Mouse (Mus musculus) CH12.LX (cell line): ENCODE data around the gene Mnd1. TPM values are rescaled to one million over a fixed set of nuclear protein-coding genes. Genes with fewer than 3 reads are reported as not detected.
A peak's percentile ranks its signal among the peaks of the same experiment; 100 is the strongest.

ENCODE experiments used
- DNase-seq: peaks from one replicate; pipeline ENCODE4 v3.0.0-alpha.2; 2013; ENCODE audit errors: extremely low read depth
- H3K27ac ChIP-seq: 2 replicates; pipeline ENCODE4 v1.5.1; 2012; ENCODE audit warnings: low read depth, mild to moderate bottlenecking, control low read depth, moderate library complexity; ENCODE audit not compliant: insufficient read depth
- H3K27me3 ChIP-seq: replicated peaks from 2 replicates; pipeline ENCODE3; 2012; ENCODE audit warnings: inconsistent platforms
- H3K36me3 ChIP-seq, 2 experiments: replicated peaks in 1 of 2; 2 replicates each; pipeline versions ENCODE3 to v1.6.1; 2012; ENCODE audit warnings: inconsistent platforms in 1 of 2, low read length in 1 of 2, mild to moderate bottlenecking in 1 of 2, mixed read lengths in 1 of 2, moderate library complexity in 1 of 2; ENCODE audit not compliant: control insufficient read depth in 1 of 2, insufficient read depth in 1 of 2
- H3K4me1 ChIP-seq, 2 experiments: 2 replicates each; pipeline ENCODE4 v1.6.1; 2012; ENCODE audit warnings: inconsistent platforms in 1 of 2, moderate library complexity in 1 of 2; ENCODE audit not compliant: insufficient read depth in 2 of 2, control insufficient read depth in 1 of 2
- H3K4me2 ChIP-seq: 2 replicates; pipeline ENCODE4 v1.6.1; 2012; ENCODE audit warnings: low read depth, mild to moderate bottlenecking, control low read depth; ENCODE audit not compliant: poor library complexity, insufficient read depth, severe bottlenecking
- H3K4me3 ChIP-seq, 3 experiments: fragments of 150-350 bp in 1 of 3; sonication (generic) in 1 of 3; replicated peaks in 1 of 3; 2 replicates each; pipeline versions ENCODE3 to v1.5.1; 2011 to 2012; ENCODE audit warnings: low read depth in 2 of 3, low read length in 2 of 3, mild to moderate bottlenecking in 2 of 3, moderate library complexity in 2 of 3, control low read depth in 1 of 3, improper control_type of control experiment in 1 of 3, inconsistent platforms in 1 of 3, mixed read lengths in 1 of 3; ENCODE audit not compliant: poor library complexity in 1 of 3
- H3K79me2 ChIP-seq: replicated peaks from 2 replicates; pipeline ENCODE4 v1.6.1; 2012; ENCODE audit warnings: mild to moderate bottlenecking, moderate library complexity; ENCODE audit not compliant: control insufficient read depth, poor library complexity, insufficient read depth, severe bottlenecking; ENCODE audit errors: extremely low read depth
- H3K9ac ChIP-seq: 2 replicates; pipeline ENCODE4 v1.6.1; 2012; ENCODE audit warnings: low read depth, mild to moderate bottlenecking, control low read depth, moderate library complexity; ENCODE audit not compliant: insufficient read depth
- H3K9me3 ChIP-seq: replicated peaks from 2 replicates; pipeline ENCODE3; 2012; ENCODE audit warnings: low read length, inconsistent platforms, mixed read lengths
- CHD2 ChIP-seq: IDR thresholded peaks from 2 replicates; pipeline ENCODE4 v1.6.1; 2011; ENCODE audit warnings: low read length, improper control_type of control experiment
- CTCF ChIP-seq, 2 experiments: IDR thresholded peaks in 1 of 2; conservative IDR thresholded peaks in 1 of 2; 2 replicates each; pipeline ENCODE4 v1.5.1; 2011 to 2012; ENCODE audit warnings: low read depth in 2 of 2, low read length in 2 of 2, improper control_type of control experiment in 1 of 2, inconsistent platforms in 1 of 2, mild to moderate bottlenecking in 1 of 2, moderate library complexity in 1 of 2
- ELF1 ChIP-seq: IDR thresholded peaks from 2 replicates; pipeline ENCODE4 v1.6.1; 2014; ENCODE audit warnings: low read depth, mild to moderate bottlenecking, inconsistent platforms, low read length, improper control_type of control experiment
- ETS1 ChIP-seq: conservative IDR thresholded peaks from 2 replicates; pipeline ENCODE4 v1.6.1; 2012; ENCODE audit warnings: low read depth, mild to moderate bottlenecking, inconsistent platforms, low read length, improper control_type of control experiment, moderate library complexity
- JUN ChIP-seq: IDR thresholded peaks from 2 replicates; pipeline ENCODE4 v1.6.1; 2011; ENCODE audit warnings: low read depth, mild to moderate bottlenecking, low read length, improper control_type of control experiment, moderate library complexity; ENCODE audit not compliant: insufficient read depth
- MAX ChIP-seq: IDR thresholded peaks from 2 replicates; pipeline ENCODE4 v1.6.1; 2011; ENCODE audit warnings: low read length, improper control_type of control experiment
- NELFE ChIP-seq: IDR thresholded peaks from 2 replicates; pipeline ENCODE4 v1.6.1; 2011; ENCODE audit warnings: low read depth, low read length, improper control_type of control experiment
- NRF1 ChIP-seq: IDR thresholded peaks from 2 replicates; pipeline ENCODE4 v1.6.1; 2014; ENCODE audit warnings: low read depth, mild to moderate bottlenecking, inconsistent platforms, low read length, improper control_type of control experiment, moderate library complexity
- POLR2A ChIP-seq: IDR thresholded peaks from 2 replicates; pipeline ENCODE4 v1.6.1; 2011; ENCODE audit warnings: low read depth, mild to moderate bottlenecking, improper control_type of control experiment, low read length
- TBP ChIP-seq: conservative IDR thresholded peaks from 2 replicates; pipeline ENCODE4 v1.6.1; 2011; ENCODE audit warnings: low read depth, low read length, improper control_type of control experiment
- TCF12 ChIP-seq: IDR thresholded peaks from 2 replicates; pipeline ENCODE4 v1.6.1; 2014; ENCODE audit warnings: low read depth, mild to moderate bottlenecking, inconsistent platforms, low read length, improper control_type of control experiment
- USF2 ChIP-seq: conservative IDR thresholded peaks from 2 replicates; pipeline ENCODE4 v1.6.1; 2011; ENCODE audit warnings: low read depth, low read length, improper control_type of control experiment
- ZC3H11A ChIP-seq: IDR thresholded peaks from 2 replicates; pipeline ENCODE4 v1.6.1; 2012; ENCODE audit warnings: low read depth, mild to moderate bottlenecking, inconsistent platforms, low read length, improper control_type of control experiment
- ZKSCAN1 ChIP-seq: IDR thresholded peaks from 2 replicates; pipeline ENCODE4 v1.6.1; 2012; ENCODE audit warnings: low read depth, inconsistent platforms, low read length, improper control_type of control experiment, borderline replicate concordance
- ZMIZ1 ChIP-seq: IDR thresholded peaks from 2 replicates; pipeline ENCODE4 v1.6.1; 2012; ENCODE audit warnings: low read depth, mild to moderate bottlenecking, inconsistent platforms, low read length, improper control_type of control experiment
- ZNF384 ChIP-seq: IDR thresholded peaks from 2 replicates; pipeline ENCODE4 v1.6.1; 2012; ENCODE audit warnings: low read depth, low read length, improper control_type of control experiment, inconsistent platforms
- dilution Hi-C: fragments of 300-500 bp; cut with MboI; formaldehyde crosslinking; loops from 2 replicates; pipeline ENCODE4 v1.14.3; 2020; ENCODE audit warnings: low sequenced_read_pairs; ENCODE audit not compliant: extremely low pct_unique_long_range_greater_than_20kb, extremely low pct_ligation_motif_present
- in situ Hi-C: fragments of 300-500 bp; cut with MboI; formaldehyde crosslinking; loops from 3 replicates; pipeline ENCODE4 v1.14.3; 2019; ENCODE audit warnings: low sequenced_read_pairs, low pct_ligation_motif_present, low pct_unique_long_range_greater_than_20kb, mixed read lengths
- polyA plus RNA-seq: library from polyadenylated mRNA; unstranded; fragments of >175 nt; gene quantifications from 2 replicates; pipeline ENCODE4 v1.2.1, GENCODE M21; 2012; ENCODE audit warnings: low read depth; ENCODE audit not compliant: insufficient read length
- total RNA-seq, 2 experiments: library from RNA; depleted of rRNA; stranded (reverse); fragments of 300-350 nt in 1 of 2; fragments of >200 nt in 1 of 2; gene quantifications; 2 replicates each; pipeline ENCODE4 v1.2.3; 2012 to 2014

Gene Mnd1
- total and polyA plus RNA-seq, 3 experiments, result 14.2 to 23.1 (median 19.0) TPM

GRCm38 (mm10) chr3:84155146-84155545, 440 bp downstream of the Mnd1 start:
- Histone ChIP-seq H3K4me1 (peaks cover 4 to 43% of the 10 kb centered on the region in 2 experiments; a peak in 3 of 4 replicates), H3K79me2 (peaks cover 3% of the 10 kb centered on the region), H3K4me2 (peak overlapping the region; percentile 74), H3K36me3 (peaks cover 0 to 12% of the 10 kb centered on the region in 2 experiments), H3K9ac (peak overlapping the region; percentile 86), H3K9me3 (peaks cover 5% of the 10 kb centered on the region), H3K27me3 (no peaks in the 10 kb centered on the region), H3K27ac (peak overlapping the region; percentile 62), H3K4me3 (peak overlapping the region; percentile 48 to 74 (median 73))
- dilution Hi-C loops (no loop called here), in situ Hi-C loops (loop anchor here (25.0 kb wide), 1 partner anchor 382 kb away; no protein-coding TSS in a partner anchor)
- DNase-seq, result peak; percentile 72
- TF ChIP-seq NRF1, result peak; percentile 79
- no peak for TF ChIP-seq TBP
- peak; percentile 69; the same call in 1 of the 2 replicates for TF ChIP-seq CHD2
- no peak for TF ChIP-seq ELF1
- no peak for TF ChIP-seq ZMIZ1

DNA sequence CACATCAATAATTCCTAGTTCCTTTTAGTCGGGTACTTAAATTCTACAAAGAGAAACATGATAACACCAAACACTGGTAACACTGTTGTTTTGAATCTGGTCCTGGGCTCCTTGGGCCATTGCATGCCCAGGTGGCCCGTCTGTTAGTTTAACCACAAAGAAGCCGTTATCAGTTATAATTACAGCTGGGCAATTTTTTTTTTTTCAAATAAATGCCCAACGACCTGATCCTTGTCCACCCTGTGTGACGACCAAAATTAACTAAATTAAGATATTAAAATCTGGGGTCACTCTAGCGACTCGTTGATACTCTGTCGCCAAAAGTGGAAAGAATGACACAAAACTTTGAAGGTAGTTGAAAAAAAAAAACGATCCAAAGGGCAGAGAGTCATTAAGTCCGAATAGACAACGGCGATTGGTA, 855 bp downstream of the Mnd1 start:
- Histone ChIP-seq H3K79me2 (peaks cover 3% of the 10 kb centered on the region), H3K4me3 (peak overlapping the region; percentile 42 to 74 (median 73)), H3K36me3 (peaks cover 0 to 11% of the 10 kb centered on the region in 2 experiments), H3K9me3 (peaks cover 7% of the 10 kb centered on the region), H3K4me1 (peaks cover 4 to 43% of the 10 kb centered on the region in 2 experiments; a peak in 3 of 4 replicates), H3K27me3 (no peaks in the 10 kb centered on the region), H3K4me2 (peak overlapping the region; percentile 74), H3K9ac (peak overlapping the region; percentile 86), H3K27ac (no peak overlapping the region)
- no peak for DNase-seq
- in situ Hi-C loops (loop anchor here (25.0 kb wide), 1 partner anchor 383 kb away; no protein-coding TSS in a partner anchor), dilution Hi-C loops (no loop called here)
- TF ChIP-seq ETS1, result no peak; the same call in 1 of the 2 replicates
- peak; percentile 58 for TF ChIP-seq JUN
- no peak for TF ChIP-seq ZC3H11A
- peak; percentile 89 for TF ChIP-seq ZNF384
- no peak for TF ChIP-seq CTCF (conservative IDR thresholded peaks at IDR 0.05 in 1 of 2, IDR thresholded peaks at IDR 0.05 in 1 of 2; ENCODE audit: low read depth in 2 of 2, low read length in 2 of 2)
- 0 out of 2 replicates have a peak, but pooled peaks have one; percentile 7 for TF ChIP-seq TBP
- TF ChIP-seq ZKSCAN1, result no peak
- no peak for TF ChIP-seq TCF12
- TF ChIP-seq USF2, result no peak
- TF ChIP-seq NELFE, result no peak
- no peak for TF ChIP-seq MAX
- no peak for TF ChIP-seq POLR2A
